Mouse (Mus musculus) erythroblast, adult 5-6 weeks (primary cell): ENCODE measurements around the gene Olfr812. TPM values are rescaled to one million over a fixed set of nuclear protein-coding genes. Genes with fewer than 3 reads are reported as not detected.
"Not testable (repeated sequence)": the region's sequence is repeated elsewhere in the genome, so short reads cannot be mapped to it uniquely, and the experiment has no call there.

Experiments
- ATAC-seq: replicated peaks from 2 replicates; pipeline ENCODE4 v1.8.0; 2016; ENCODE audit warnings: moderate number of reproducible peaks, mild to moderate bottlenecking, moderate TSS enrichment, inconsistent platforms; ENCODE audit not compliant: poor library complexity, low FRiP score, severe bottlenecking
- total RNA-seq, 2 experiments: library from RNA; stranded (forward) in 1 of 2; stranded (reverse) in 1 of 2; fragments of 150-400 nt in 1 of 2; fragments of 200-764, 138-1000 nt in 1 of 2; gene quantifications; 2 replicates each; pipeline versions ENCODE4 v1.2.3 to v1.2.4; 2015 to 2017; ENCODE audit warnings: low replicate concordance in 2 of 2

Olfr812 gene
- total RNA-seq (2015; ENCODE audit: low replicate concordance) (not detected in 2 replicates), total RNA-seq (2017; ENCODE audit: low replicate concordance) (not detected in 2 replicates)

- no peak for ATAC-seq
Observed at GRCm38 (mm10) chr10:129845994-129846393, at the start of gene Olfr812. TSS of gene Olfr812 (minus strand) at chr10:129846094.

- no peak for ATAC-seq
Observed at GRCm38 (mm10) chr10:129885934-129886333, 40.0 kb upstream of the Olfr812 start.

DNA sequence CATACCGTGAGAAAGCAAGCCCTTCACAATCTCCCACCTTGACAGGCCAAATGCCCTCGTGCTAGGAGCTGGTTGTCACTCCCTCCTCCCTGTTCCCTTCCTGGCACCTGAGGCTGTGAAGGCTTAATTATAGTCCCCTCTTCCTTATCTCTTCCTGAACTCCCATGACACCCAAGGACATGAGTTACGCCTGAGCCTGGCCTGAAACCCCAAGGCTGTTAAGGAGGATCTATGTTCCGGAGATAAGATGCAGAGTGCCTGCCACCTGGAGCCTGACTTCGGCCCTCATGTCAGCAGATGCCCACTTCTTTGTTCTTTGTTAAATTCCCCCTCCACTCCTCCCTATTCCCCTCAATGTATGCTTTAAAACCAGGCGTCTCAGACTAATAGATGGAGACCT is 39.6 kb upstream of the Olfr812 start:
- not testable (repeated sequence) for ATAC-seq

DNA sequence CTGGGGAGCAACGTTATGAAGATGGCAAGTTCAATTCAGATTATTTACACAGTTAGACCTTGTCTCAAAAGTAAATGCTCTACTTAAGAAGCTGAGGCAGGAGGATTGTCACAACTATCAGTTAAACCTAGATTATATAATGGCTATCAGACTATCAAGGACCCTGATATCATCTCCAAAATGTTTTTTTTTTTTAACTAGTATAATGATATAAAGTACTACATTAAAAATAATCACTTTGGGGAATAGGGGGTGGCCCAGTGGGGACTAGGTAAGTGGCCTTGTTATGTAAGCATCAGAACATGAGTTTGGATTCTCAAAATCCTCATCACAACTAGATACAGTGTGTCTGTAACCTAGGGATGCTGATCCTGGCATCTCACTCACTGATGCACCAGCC is 33.9 kb upstream of the Olfr812 start, which contains the start of gene Olfr814:
Gene Olfr814, minus strand, starts transcription at position 101 of the 400 bp plus-strand sequence.
- not testable (repeated sequence) for ATAC-seq

DNA sequence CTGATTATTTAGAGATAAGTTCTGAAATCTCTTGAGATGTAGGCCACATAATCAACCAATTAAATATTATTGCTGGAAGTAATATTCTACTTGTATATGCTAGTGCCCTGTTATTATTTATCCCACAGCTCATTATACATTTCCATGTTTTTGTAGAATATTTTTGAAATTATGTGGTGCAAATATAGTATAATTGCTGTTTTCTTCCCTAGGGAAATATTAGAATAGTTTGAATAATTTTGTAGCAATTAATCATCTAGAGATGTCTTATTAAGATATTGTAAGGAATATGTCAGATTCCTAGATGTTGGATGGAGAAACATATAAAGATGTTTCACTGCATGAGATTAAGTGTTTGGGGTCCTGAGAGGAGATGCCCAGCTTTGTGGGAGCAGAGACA is 9.2 kb upstream of the Olfr812 start, which contains the start of gene Olfr813:
Gene Olfr813, plus strand, starts transcription at position 301 of the 400 bp plus-strand sequence.
- no peak for ATAC-seq

DNA sequence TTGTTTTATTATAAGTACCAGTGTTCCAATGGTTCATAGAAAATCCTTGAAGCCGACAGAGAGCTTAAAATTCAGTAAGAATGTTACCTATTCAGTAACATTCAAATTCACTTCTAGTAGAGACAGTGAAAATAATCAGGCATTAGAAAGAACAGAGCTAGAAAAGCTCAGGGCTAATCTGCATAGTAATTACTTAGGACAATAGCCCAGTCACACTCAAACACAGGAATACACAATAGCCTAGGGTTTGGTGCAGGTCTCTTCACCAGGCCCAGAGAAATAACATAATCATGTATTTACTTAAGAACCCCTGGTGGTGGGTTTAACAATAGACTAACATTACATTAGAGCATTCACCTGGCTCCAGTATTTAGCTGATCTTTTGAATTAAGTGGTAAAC is 1.4 kb upstream of the Olfr812 start:
- no peak for ATAC-seq

- no peak for ATAC-seq
Observed at GRCm38 (mm10) chr10:129804296-129804695, 41.6 kb downstream of the Olfr812 start, which contains the start of gene Olfr811. TSS of gene Olfr811 (minus strand) at chr10:129804396.

GRCm38 (mm10) chr10:129794817-129795216 is 51.1 kb downstream of the Olfr812 start, which contains the start of gene Olfr810:
TSS of gene Olfr810 (minus strand) at chr10:129794917.
- ATAC-seq = no peak

Other genes with a start within 250 kb of the Olfr812 start
- not detected in 2 replicates for gene Olfr796, start 233.5 kb downstream of the Olfr812 start, total RNA-seq (2015; ENCODE audit: low replicate concordance)
- gene Olfr796, start 233.5 kb downstream of the Olfr812 start, total RNA-seq (2017; ENCODE audit: low replicate concordance) = not detected in 2 replicates
- gene Olfr798, start 218.2 kb downstream of the Olfr812 start, total RNA-seq (2015; ENCODE audit: low replicate concordance) = not detected in 2 replicates
- gene Olfr798, start 218.2 kb downstream of the Olfr812 start, total RNA-seq (2017; ENCODE audit: low replicate concordance) = not detected in 2 replicates
- gene Olfr799, start 208.6 kb downstream of the Olfr812 start, total RNA-seq (2015; ENCODE audit: low replicate concordance) = not detected in 2 replicates
- not detected in 2 replicates for gene Olfr799, start 208.6 kb downstream of the Olfr812 start, total RNA-seq (2017; ENCODE audit: low replicate concordance)
- not detected in 2 replicates for gene Olfr800, start 188.4 kb downstream of the Olfr812 start, total RNA-seq (2015; ENCODE audit: low replicate concordance)
- gene Olfr800, start 188.4 kb downstream of the Olfr812 start, total RNA-seq (2017; ENCODE audit: low replicate concordance) = not detected in 2 replicates
- gene Olfr801, start 172.2 kb downstream of the Olfr812 start, total RNA-seq (2015; ENCODE audit: low replicate concordance) = not detected in 2 replicates
- gene Olfr801, start 172.2 kb downstream of the Olfr812 start, total RNA-seq (2017; ENCODE audit: low replicate concordance) = not detected in 2 replicates
- not detected in 2 replicates for gene Olfr802, start 157.9 kb downstream of the Olfr812 start, total RNA-seq (2015; ENCODE audit: low replicate concordance)
- 0.14 TPM in 1 of 2 replicates, not detected in the other for gene Olfr802, start 157.9 kb downstream of the Olfr812 start, total RNA-seq (2017; ENCODE audit: low replicate concordance)
- gene Olfr803, start 151.8 kb downstream of the Olfr812 start, total RNA-seq (2015; ENCODE audit: low replicate concordance) = not detected in 2 replicates
- not detected in 2 replicates for gene Olfr803, start 151.8 kb downstream of the Olfr812 start, total RNA-seq (2017; ENCODE audit: low replicate concordance)
- not detected in 2 replicates for gene Olfr804, start 142.9 kb downstream of the Olfr812 start, total RNA-seq (2015; ENCODE audit: low replicate concordance)
- gene Olfr804, start 142.9 kb downstream of the Olfr812 start, total RNA-seq (2017; ENCODE audit: low replicate concordance) = 0.28 TPM in 1 of 2 replicates, not detected in the other
- gene Olfr805, start 116.7 kb downstream of the Olfr812 start, total RNA-seq (2015; ENCODE audit: low replicate concordance) = not detected in 2 replicates
- gene Olfr805, start 116.7 kb downstream of the Olfr812 start, total RNA-seq (2017; ENCODE audit: low replicate concordance) = not detected in 2 replicates
- not detected in 2 replicates for gene Olfr806, start 104.2 kb downstream of the Olfr812 start, total RNA-seq (2015; ENCODE audit: low replicate concordance)
- gene Olfr806, start 104.2 kb downstream of the Olfr812 start, total RNA-seq (2017; ENCODE audit: low replicate concordance) = 0.56 TPM in 1 of 2 replicates, not detected in the other
- not detected in 2 replicates for gene Olfr807, start 88.3 kb downstream of the Olfr812 start, total RNA-seq (2015; ENCODE audit: low replicate concordance)
- not detected in 2 replicates for gene Olfr807, start 88.3 kb downstream of the Olfr812 start, total RNA-seq (2017; ENCODE audit: low replicate concordance)
- not detected in 2 replicates for gene Olfr808, start 80.6 kb downstream of the Olfr812 start, total RNA-seq (2015; ENCODE audit: low replicate concordance)
- gene Olfr808, start 80.6 kb downstream of the Olfr812 start, total RNA-seq (2017; ENCODE audit: low replicate concordance) = not detected in 2 replicates
- gene Olfr809, start 71.5 kb downstream of the Olfr812 start, total RNA-seq (2015; ENCODE audit: low replicate concordance) = not detected in 2 replicates
- gene Olfr809, start 71.5 kb downstream of the Olfr812 start, total RNA-seq (2017; ENCODE audit: low replicate concordance) = 0.43 TPM in 1 of 2 replicates, not detected in the other
- not detected in 2 replicates for gene Olfr810, start 51.2 kb downstream of the Olfr812 start, total RNA-seq (2015; ENCODE audit: low replicate concordance)
- not detected in 2 replicates for gene Olfr810, start 51.2 kb downstream of the Olfr812 start, total RNA-seq (2017; ENCODE audit: low replicate concordance)
- gene Olfr811, start 41.7 kb downstream of the Olfr812 start, total RNA-seq (2015; ENCODE audit: low replicate concordance) = not detected in 2 replicates
- gene Olfr811, start 41.7 kb downstream of the Olfr812 start, total RNA-seq (2017; ENCODE audit: low replicate concordance) = not detected in 2 replicates
- not detected in 2 replicates for gene Olfr813, start 9.3 kb upstream of the Olfr812 start, total RNA-seq (2015; ENCODE audit: low replicate concordance)
- gene Olfr813, start 9.3 kb upstream of the Olfr812 start, total RNA-seq (2017; ENCODE audit: low replicate concordance) = not detected in 2 replicates
- not detected in 2 replicates for gene Olfr814, start 33.8 kb upstream of the Olfr812 start, total RNA-seq (2015; ENCODE audit: low replicate concordance)
- not detected in 2 replicates for gene Olfr814, start 33.8 kb upstream of the Olfr812 start, total RNA-seq (2017; ENCODE audit: low replicate concordance)
- not detected in 2 replicates for gene Olfr815, start 59.8 kb upstream of the Olfr812 start, total RNA-seq (2015; ENCODE audit: low replicate concordance)
- not detected in 2 replicates for gene Olfr815, start 59.8 kb upstream of the Olfr812 start, total RNA-seq (2017; ENCODE audit: low replicate concordance)
- gene Olfr816, start 69.5 kb upstream of the Olfr812 start, total RNA-seq (2015; ENCODE audit: low replicate concordance) = not detected in 2 replicates
- gene Olfr816, start 69.5 kb upstream of the Olfr812 start, total RNA-seq (2017; ENCODE audit: low replicate concordance) = 0.26 TPM in 1 of 2 replicates, not detected in the other
- gene Olfr818, start 103.0 kb upstream of the Olfr812 start, total RNA-seq (2015; ENCODE audit: low replicate concordance) = not detected in 2 replicates
- gene Olfr818, start 103.0 kb upstream of the Olfr812 start, total RNA-seq (2017; ENCODE audit: low replicate concordance) = 3.1 TPM in 1 of 2 replicates, not detected in the other
- gene Olfr819, start 121.2 kb upstream of the Olfr812 start, total RNA-seq (2015; ENCODE audit: low replicate concordance) = not detected in 2 replicates
- not detected in 2 replicates for gene Olfr819, start 121.2 kb upstream of the Olfr812 start, total RNA-seq (2017; ENCODE audit: low replicate concordance)
- gene Olfr247, start 130.0 kb upstream of the Olfr812 start, total RNA-seq (2015; ENCODE audit: low replicate concordance) = not detected in 2 replicates
- gene Olfr247, start 130.0 kb upstream of the Olfr812 start, total RNA-seq (2017; ENCODE audit: low replicate concordance) = 0.85 TPM in 1 of 2 replicates, not detected in the other
- not detected in 2 replicates for gene Gm10310, start 139.0 kb upstream of the Olfr812 start, total RNA-seq (2015; ENCODE audit: low replicate concordance)
- 0.84 TPM in 1 of 2 replicates, not detected in the other for gene Gm10310, start 139.0 kb upstream of the Olfr812 start, total RNA-seq (2017; ENCODE audit: low replicate concordance)
- gene Olfr820, start 166.5 kb upstream of the Olfr812 start, total RNA-seq (2015; ENCODE audit: low replicate concordance) = not detected in 2 replicates
- gene Olfr820, start 166.5 kb upstream of the Olfr812 start, total RNA-seq (2017; ENCODE audit: low replicate concordance) = not detected in 2 replicates
- gene Olfr821, start 184.3 kb upstream of the Olfr812 start, total RNA-seq (2015; ENCODE audit: low replicate concordance) = not detected in 2 replicates
- not detected in 2 replicates for gene Olfr821, start 184.3 kb upstream of the Olfr812 start, total RNA-seq (2017; ENCODE audit: low replicate concordance)
- not detected in 2 replicates for gene Olfr822, start 225.1 kb upstream of the Olfr812 start, total RNA-seq (2015; ENCODE audit: low replicate concordance)
- gene Olfr822, start 225.1 kb upstream of the Olfr812 start, total RNA-seq (2017; ENCODE audit: low replicate concordance) = not detected in 2 replicates